Mouse (Mus musculus): ENCODE measurements around the gene Smurf2. TPM values are rescaled to one million over a fixed set of nuclear protein-coding genes. Genes with fewer than 3 reads are reported as not detected.
"Not testable (repeated sequence)": the region's sequence is repeated elsewhere in the genome, so short reads cannot be mapped to it uniquely, and the experiment has no call there.

Gene Smurf2
- polyA plus RNA-seq, 1 experiment = 56.3 TPM

- TF ChIP-seq POLR2A (IDR thresholded peaks at IDR 0.05; ENCODE audit: low read depth, low read length) = no peak
- TF ChIP-seq CTCF (IDR thresholded peaks at IDR 0.05; ENCODE audit: borderline replicate concordance, insufficient read depth, low read length) = no peak
- no peak overlapping the region for H3K4me3 ChIP-seq (ENCODE audit: insufficient read depth, low read length)
- no peak overlapping the region for H3K27ac ChIP-seq (ENCODE audit: insufficient read depth, low read length)
- 0 out of 2 replicates have a peak, but pooled peaks cover 2% of the 10 kb centered on the region for H3K4me1 ChIP-seq (ENCODE audit: control insufficient read depth, insufficient read depth, low read length)
Observed at GRCm38 (mm10) chr11:106817808-106818207, 102.7 kb downstream of the Smurf2 start.

- no peak for TF ChIP-seq CTCF (IDR thresholded peaks at IDR 0.05; ENCODE audit: borderline replicate concordance, insufficient read depth, low read length)
- no peak for TF ChIP-seq POLR2A (IDR thresholded peaks at IDR 0.05; ENCODE audit: low read depth, low read length)
- Histone ChIP-seq H3K4me3 (ENCODE audit: insufficient read depth, low read length) (no peak overlapping the region), H3K27ac (ENCODE audit: insufficient read depth, low read length) (no peak overlapping the region)
Observed at GRCm38 (mm10) chr11:106817156-106817555, 103.4 kb downstream of the Smurf2 start.

GRCm38 (mm10) chr11:106816316-106816715, 104.2 kb downstream of the Smurf2 start:
- Histone ChIP-seq H3K4me1 (ENCODE audit: control insufficient read depth, insufficient read depth, low read length) (0 out of 2 replicates have a peak, but pooled peaks cover under 1% of the 10 kb centered on the region), H3K27ac (ENCODE audit: insufficient read depth, low read length) (no peak overlapping the region), H3K4me3 (ENCODE audit: insufficient read depth, low read length) (no peak overlapping the region)
- TF ChIP-seq CTCF (IDR thresholded peaks at IDR 0.05; ENCODE audit: borderline replicate concordance, insufficient read depth, low read length) (no peak), POLR2A (IDR thresholded peaks at IDR 0.05; ENCODE audit: low read depth, low read length) (no peak)

More at GRCm38 (mm10) chr11:106817156-106817555, 103.4 kb downstream of the Smurf2 start:
- 0 out of 2 replicates have a peak, but pooled peaks cover 2% of the 10 kb centered on the region for H3K4me1 ChIP-seq (ENCODE audit: control insufficient read depth, insufficient read depth, low read length)

- Histone ChIP-seq H3K27ac (ENCODE audit: insufficient read depth, low read length) (no peak overlapping the region), H3K4me3 (ENCODE audit: insufficient read depth, low read length) (no peak overlapping the region), H3K4me1 (ENCODE audit: control insufficient read depth, insufficient read depth, low read length) (no peaks in the 10 kb centered on the region)
- TF ChIP-seq CTCF (IDR thresholded peaks at IDR 0.05; ENCODE audit: borderline replicate concordance, insufficient read depth, low read length) (no peak), POLR2A (IDR thresholded peaks at IDR 0.05; ENCODE audit: low read depth, low read length) (no peak)
Observed at GRCm38 (mm10) chr11:106815761-106816160, 104.8 kb downstream of the Smurf2 start.

- Histone ChIP-seq H3K27ac (ENCODE audit: insufficient read depth, low read length) (no peak overlapping the region), H3K4me3 (ENCODE audit: insufficient read depth, low read length) (no peak overlapping the region), H3K4me1 (ENCODE audit: control insufficient read depth, insufficient read depth, low read length) (no peaks in the 10 kb centered on the region)
- TF ChIP-seq POLR2A (IDR thresholded peaks at IDR 0.05; ENCODE audit: low read depth, low read length) = no peak
- TF ChIP-seq CTCF (IDR thresholded peaks at IDR 0.05; ENCODE audit: borderline replicate concordance, insufficient read depth, low read length) = no peak
Observed at GRCm38 (mm10) chr11:106815331-106815730, 105.2 kb downstream of the Smurf2 start.

- H3K4me1 ChIP-seq (ENCODE audit: control insufficient read depth, insufficient read depth, low read length) = no peaks in the 10 kb centered on the region
- TF ChIP-seq CTCF (IDR thresholded peaks at IDR 0.05; ENCODE audit: borderline replicate concordance, insufficient read depth, low read length) (no peak), POLR2A (IDR thresholded peaks at IDR 0.05; ENCODE audit: low read depth, low read length) (no peak)
- H3K4me3 ChIP-seq (ENCODE audit: insufficient read depth, low read length) = no peak overlapping the region
- H3K27ac ChIP-seq (ENCODE audit: insufficient read depth, low read length) = no peak overlapping the region
Observed at GRCm38 (mm10) chr11:106814601-106815320, 105.8 kb downstream of the Smurf2 start.

- no peak overlapping the region for H3K27ac ChIP-seq (ENCODE audit: insufficient read depth, low read length)
- TF ChIP-seq CTCF (IDR thresholded peaks at IDR 0.05; ENCODE audit: borderline replicate concordance, insufficient read depth, low read length) (no peak), POLR2A (IDR thresholded peaks at IDR 0.05; ENCODE audit: low read depth, low read length) (no peak)
Observed at GRCm38 (mm10) chr11:106812410-106813136, 107.9 kb downstream of the Smurf2 start.

GRCm38 (mm10) chr11:106807442-106807841, 113.1 kb downstream of the Smurf2 start:
- not testable (repeated sequence) for H3K4me1 ChIP-seq (ENCODE audit: control insufficient read depth, insufficient read depth, low read length); H3K4me3 ChIP-seq (ENCODE audit: insufficient read depth, low read length); H3K27ac ChIP-seq (ENCODE audit: insufficient read depth, low read length)

More at GRCm38 (mm10) chr11:106812410-106813136, 107.9 kb downstream of the Smurf2 start:
- no peak overlapping the region for H3K4me3 ChIP-seq (ENCODE audit: insufficient read depth, low read length)
- no peaks in the 10 kb centered on the region; the same call in 1 of the 2 replicates for H3K4me1 ChIP-seq (ENCODE audit: control insufficient read depth, insufficient read depth, low read length)

- Histone ChIP-seq H3K27ac (ENCODE audit: insufficient read depth, low read length) (no peak overlapping the region), H3K4me3 (ENCODE audit: insufficient read depth, low read length) (no peak overlapping the region)
Observed at GRCm38 (mm10) chr11:106802069-106802627, 118.4 kb downstream of the Smurf2 start.

More at GRCm38 (mm10) chr11:106802069-106802627, 118.4 kb downstream of the Smurf2 start:
- no peak for TF ChIP-seq CTCF (IDR thresholded peaks at IDR 0.05; ENCODE audit: borderline replicate concordance, insufficient read depth, low read length)
- no peak for TF ChIP-seq POLR2A (IDR thresholded peaks at IDR 0.05; ENCODE audit: low read depth, low read length)
- no peaks in the 10 kb centered on the region for H3K4me1 ChIP-seq (ENCODE audit: control insufficient read depth, insufficient read depth, low read length)

Measured in embryonic fibroblast, embryonic 13.5 days (primary cell).